Mouse (Mus musculus) forebrain, embryonic 10.5 days (tissue): ENCODE measurements around the gene Gabpb1. TPM values are rescaled to one million over a fixed set of nuclear protein-coding genes. Genes with fewer than 3 reads are reported as not detected.

Experiments used
- DNase-seq: peaks from one replicate; pipeline ENCODE4 v3.0.0-alpha.2; 2017; ENCODE audit warnings: low spot score; ENCODE audit errors: extremely low spot score
- H3K27ac ChIP-seq: fragments of 300-500 bp; sonication (generic); 2 replicates; pipeline ENCODE4 v1.5.1; 2016; ENCODE audit warnings: mild to moderate bottlenecking
- H3K27me3 ChIP-seq: fragments of 300-500 bp; sonication (generic); 2 replicates; pipeline ENCODE4 v1.6.1; 2016; ENCODE audit warnings: mild to moderate bottlenecking; ENCODE audit not compliant: poor library complexity, severe bottlenecking
- H3K36me3 ChIP-seq: fragments of 300-500 bp; sonication (generic); replicated peaks from 2 replicates; pipeline ENCODE4 v1.6.1; 2016; ENCODE audit warnings: mild to moderate bottlenecking, moderate library complexity
- H3K4me1 ChIP-seq: fragments of 300-500 bp; sonication (generic); 2 replicates; pipeline ENCODE4 v1.6.1; 2016
- H3K4me3 ChIP-seq: fragments of 300-500 bp; sonication (generic); 2 replicates; pipeline ENCODE4 v1.5.1; 2016; ENCODE audit warnings: mild to moderate bottlenecking, moderate library complexity
- H3K9me3 ChIP-seq: fragments of 300-500 bp; sonication (generic); 2 replicates; pipeline ENCODE4 v1.6.1; 2016; ENCODE audit warnings: mild to moderate bottlenecking, moderate library complexity
- WGBS: fragments of 180-500 bp; shearing (Covaris S2); methylation state at CpG from one replicate; pipeline ENCODE4 v1.1.7; 2016; 5-methylcytosine and 5-hydroxymethylcytosine counted together
- polyA plus RNA-seq: library from polyadenylated mRNA; unstranded; fragments of >200 nt; fragmentation: Nextera tagmentation; extraction: Ambion mirVana; gene quantifications from 2 replicates; pipeline ENCODE4 v1.2.1, GENCODE M21; 2016

Gabpb1 gene
- 77.4 and 77.7 TPM in 2 replicates for polyA plus RNA-seq

- Histone ChIP-seq H3K4me3 (peak within 1 kb of the TSS; percentile 87), H3K4me1 (peaks cover 34% of the 10 kb centered on the region), H3K9me3 (peaks cover 10% of the 10 kb centered on the region; the same call in 1 of the 2 replicates), H3K27me3 (no peaks in the 10 kb centered on the region), H3K27ac (peak within 1 kb of the TSS; percentile 100), H3K36me3 (peaks cover 47% of the 10 kb centered on the region)
- WGBS, result 27% methylated on average over 12 of the region's 12 CpGs
- no peak for DNase-seq
Measured at GRCm38 (mm10) chr2:126676122-126676515, at the start of gene Gabpb1. Gabpb1 (minus strand) TSS chr2:126676337.

GRCm38 (mm10) chr2:126712950-126713349 is 36.8 kb upstream of the Gabpb1 start:
- no peaks in the 10 kb centered on the region for H3K9me3 ChIP-seq
- no peak overlapping the region for H3K27ac ChIP-seq
- H3K27me3 ChIP-seq, result no peaks in the 10 kb centered on the region
- peaks cover 27% of the 10 kb centered on the region for H3K36me3 ChIP-seq
- no peak for DNase-seq
- peaks cover 8% of the 10 kb centered on the region for H3K4me1 ChIP-seq
- no peak overlapping the region for H3K4me3 ChIP-seq

GRCm38 (mm10) chr2:126712526-126712925 is 36.4 kb upstream of the Gabpb1 start:
- H3K4me1 ChIP-seq, result peaks cover 11% of the 10 kb centered on the region
- no peak overlapping the region for H3K27ac ChIP-seq
- whole genome bisulfite sequencing, result 94% methylated on average over 5 of the region's 5 CpGs
- no peaks in the 10 kb centered on the region for H3K27me3 ChIP-seq
- no peak overlapping the region for H3K4me3 ChIP-seq
- no peak for DNase-seq
- H3K9me3 ChIP-seq, result no peaks in the 10 kb centered on the region
- peaks cover 23% of the 10 kb centered on the region for H3K36me3 ChIP-seq

- Histone ChIP-seq H3K9me3 (no peaks in the 10 kb centered on the region), H3K27ac (no peak overlapping the region), H3K27me3 (peaks cover 15% of the 10 kb centered on the region; the same call in 1 of the 2 replicates), H3K4me1 (peaks cover 17% of the 10 kb centered on the region), H3K4me3 (peak overlapping the region; percentile 85), H3K36me3 (0 out of 2 replicates have a peak, but pooled peaks cover 8% of the 10 kb centered on the region)
- no peak for DNase-seq
- 94% methylated on average over 4 of the region's 4 CpGs for WGBS
Measured at GRCm38 (mm10) chr2:126708361-126708760, 32.2 kb upstream of the Gabpb1 start.

GRCm38 (mm10) chr2:126707438-126707779 is 31.3 kb upstream of the Gabpb1 start:
- no peak for DNase-seq
- no peaks in the 10 kb centered on the region for H3K9me3 ChIP-seq
- WGBS, result under 1% methylated on average over 23 of the region's 23 CpGs
- H3K27me3 ChIP-seq, result peaks cover 15% of the 10 kb centered on the region; the same call in 1 of the 2 replicates
- H3K36me3 ChIP-seq, result 0 out of 2 replicates have a peak, but pooled peaks cover 4% of the 10 kb centered on the region
- H3K4me3 ChIP-seq, result peak overlapping the region; percentile 85
- peak overlapping the region; percentile 90 for H3K27ac ChIP-seq
- H3K4me1 ChIP-seq, result peaks cover 17% of the 10 kb centered on the region

- 3% methylated on average over 47 of the region's 47 CpGs for WGBS
- H3K27me3 ChIP-seq, result peaks cover 15% of the 10 kb centered on the region; the same call in 1 of the 2 replicates
- H3K4me1 ChIP-seq, result peaks cover 17% of the 10 kb centered on the region
- 0 out of 2 replicates have a peak, but pooled peaks cover 4% of the 10 kb centered on the region for H3K36me3 ChIP-seq
- peak within 1 kb of the TSS; percentile 85 for H3K4me3 ChIP-seq
- peak within 1 kb of the TSS; percentile 90 for H3K27ac ChIP-seq
- peak; percentile 97 for DNase-seq
- no peaks in the 10 kb centered on the region for H3K9me3 ChIP-seq
Measured at GRCm38 (mm10) chr2:126706759-126707437, 30.8 kb upstream of the Gabpb1 start, which contains the start of gene Usp8. Usp8 (plus strand) TSS chr2:126707328.

GRCm38 (mm10) chr2:126695285-126695684 is 19.1 kb upstream of the Gabpb1 start:
- WGBS, result 89% methylated on average over 6 of the region's 6 CpGs
- H3K4me3 ChIP-seq, result no peak overlapping the region
- no peaks in the 10 kb centered on the region for H3K27me3 ChIP-seq
- H3K9me3 ChIP-seq, result no peaks in the 10 kb centered on the region
- no peaks in the 10 kb centered on the region for H3K36me3 ChIP-seq
- H3K27ac ChIP-seq, result no peak overlapping the region
- H3K4me1 ChIP-seq, result no peaks in the 10 kb centered on the region
- DNase-seq, result no peak

GRCm38 (mm10) chr2:126691290-126691689 is 15.2 kb upstream of the Gabpb1 start:
- H3K27ac ChIP-seq, result no peak overlapping the region
- H3K9me3 ChIP-seq, result no peaks in the 10 kb centered on the region
- H3K4me3 ChIP-seq, result no peak overlapping the region
- no peaks in the 10 kb centered on the region for H3K27me3 ChIP-seq
- no peak for DNase-seq
- WGBS, result 85% methylated on average over 3 of the region's 3 CpGs
- no peaks in the 10 kb centered on the region for H3K4me1 ChIP-seq
- H3K36me3 ChIP-seq, result peaks cover 9% of the 10 kb centered on the region

GRCm38 (mm10) chr2:126682937-126683336 is 6.8 kb upstream of the Gabpb1 start:
- H3K9me3 ChIP-seq, result peaks cover 13% of the 10 kb centered on the region; the same call in 1 of the 2 replicates
- no peak for DNase-seq

GRCm38 (mm10) chr2:126682333-126682732 is 6.2 kb upstream of the Gabpb1 start:
- 89% methylated on average over 2 of the region's 2 CpGs for WGBS
- Histone ChIP-seq H3K36me3 (peaks cover 74% of the 10 kb centered on the region), H3K4me3 (no peak overlapping the region), H3K27ac (no peak overlapping the region), H3K4me1 (no peaks in the 10 kb centered on the region), H3K9me3 (peaks cover 13% of the 10 kb centered on the region; the same call in 1 of the 2 replicates), H3K27me3 (no peaks in the 10 kb centered on the region)
- DNase-seq, result no peak

More at GRCm38 (mm10) chr2:126682937-126683336, 6.8 kb upstream of the Gabpb1 start:
- 93% methylated on average over 1 of the region's 1 CpGs for WGBS
- Histone ChIP-seq H3K27ac (no peak overlapping the region), H3K36me3 (peaks cover 71% of the 10 kb centered on the region), H3K4me3 (no peak overlapping the region), H3K27me3 (no peaks in the 10 kb centered on the region), H3K4me1 (no peaks in the 10 kb centered on the region)

GRCm38 (mm10) chr2:126677366-126677765 is 1.2 kb upstream of the Gabpb1 start:
- Histone ChIP-seq H3K9me3 (peaks cover 10% of the 10 kb centered on the region; the same call in 1 of the 2 replicates), H3K27me3 (no peaks in the 10 kb centered on the region), H3K4me3 (peak overlapping the region; percentile 18; the same call in 1 of the 2 replicates), H3K4me1 (peaks cover 28% of the 10 kb centered on the region), H3K27ac (no peak overlapping the region), H3K36me3 (peaks cover 56% of the 10 kb centered on the region)
- WGBS, result 88% methylated on average over 1 of the region's 1 CpGs
- no peak for DNase-seq

- peaks cover 40% of the 10 kb centered on the region for H3K36me3 ChIP-seq
- WGBS, result under 1% methylated on average over 99 of the region's 99 CpGs
- peak overlapping the region; percentile 87 for H3K4me3 ChIP-seq
- peak overlapping the region; percentile 100 for H3K27ac ChIP-seq
- H3K4me1 ChIP-seq, result peaks cover 34% of the 10 kb centered on the region
- DNase-seq, result peak; percentile 86
- no peaks in the 10 kb centered on the region for H3K27me3 ChIP-seq
- H3K9me3 ChIP-seq, result peaks cover 4% of the 10 kb centered on the region; the same call in 1 of the 2 replicates
Measured at GRCm38 (mm10) chr2:126675169-126676121, 692 bp downstream of the Gabpb1 start.
